Mouse (Mus musculus) erythroblast, embryonic 14.5 days (primary cell): Measurements from ENCODE around the gene Cyp24a1.

Experiments used
- GATA1 ChIP-seq: IDR thresholded peaks from 2 replicates; pipeline ENCODE4 v1.6.1; 2012; ENCODE audit warnings: low read length, inconsistent platforms, mixed read lengths
- TAL1 ChIP-seq: IDR thresholded peaks from 3 replicates; pipeline ENCODE4 v1.6.1; 2012; ENCODE audit warnings: low read length, inconsistent platforms, mixed read lengths

DNA sequence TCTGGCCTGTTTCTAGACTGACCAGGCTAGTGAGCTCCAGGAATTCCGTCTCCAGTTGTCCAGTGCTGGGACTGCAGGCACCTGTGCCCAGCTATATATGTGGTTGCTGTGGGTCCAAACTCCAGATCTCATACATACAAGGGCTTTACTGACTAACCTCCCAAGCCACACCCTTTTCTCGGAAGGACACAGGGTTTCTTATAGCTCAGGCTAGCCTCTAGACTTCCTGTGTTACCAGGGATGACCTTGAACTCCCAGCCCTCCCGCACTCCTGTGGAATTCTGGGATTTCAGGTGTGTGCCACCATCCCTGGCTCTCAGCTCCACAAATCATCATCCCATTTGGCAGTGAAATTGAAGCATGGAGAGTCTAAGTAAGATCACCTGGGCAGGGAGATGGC lies 33.3 kb upstream of the Cyp24a1 start:
- TF ChIP-seq GATA1 (no peak), TAL1 (no peak)
